Mouse (Mus musculus) ES-Bruce4 (cell line): ENCODE data around the gene Esp1.

Experiments used
- CTCF ChIP-seq: IDR thresholded peaks from one replicate; pipeline ENCODE4 v1.8.1; 2011; ENCODE audit warnings: low read depth, low read length
- EP300 ChIP-seq: IDR thresholded peaks from 2 replicates; pipeline ENCODE4 v1.6.1; 2011; ENCODE audit warnings: low read depth, low read length; ENCODE audit not compliant: insufficient read depth
- POLR2A ChIP-seq: IDR thresholded peaks from one replicate; pipeline ENCODE4 v1.8.1; 2011; ENCODE audit warnings: low read length; ENCODE audit not compliant: insufficient read depth

DNA sequence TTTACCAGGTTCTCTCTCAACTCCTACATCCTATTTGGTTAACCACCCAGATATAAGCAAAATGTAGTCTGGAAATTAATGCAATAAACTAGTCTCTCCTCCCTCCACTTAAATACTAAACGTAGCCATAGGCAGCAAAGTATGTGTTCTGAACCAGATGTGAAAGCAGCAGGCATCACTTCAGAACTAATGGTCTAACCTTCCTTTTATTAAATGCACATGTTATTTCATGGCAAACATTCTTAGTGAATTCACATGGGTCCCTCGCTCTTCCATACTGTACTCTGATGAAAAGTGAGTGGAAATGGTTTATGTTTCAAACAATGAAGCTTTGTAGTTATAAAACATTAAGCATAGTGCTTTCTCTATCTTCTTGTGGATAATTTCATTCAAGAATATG is 4.4 kb downstream of the Esp1 start:
- TF ChIP-seq CTCF (no peak), POLR2A (no peak), EP300 (no peak)
